Mouse (Mus musculus) urinary bladder, adult 18-20 months (tissue): Measurements from ENCODE around the gene Aaed1.
A peak's percentile ranks its signal among the peaks of the same experiment; 100 is the strongest.
"Not testable (repeated sequence)": the region's sequence is repeated elsewhere in the genome, so short reads cannot be mapped to it uniquely, and the experiment has no call there.

Experiments used
- DNase-seq, 2 experiments: peaks; one replicate each; pipeline ENCODE4 v3.0.0; 2022; ENCODE audit warnings: low spot score in 2 of 2, mixed read lengths in 2 of 2

Gene Aaed1

GRCm38 (mm10) chr13:64309036-64309435, 3.5 kb downstream of the Aaed1 start:
- no peak for DNase-seq

- no peak for DNase-seq
Measured at GRCm38 (mm10) chr13:64307508-64307907, 5.0 kb downstream of the Aaed1 start.

GRCm38 (mm10) chr13:64306078-64306477, 6.4 kb downstream of the Aaed1 start:
- DNase-seq: peak in 1 of 2 experiments; percentile 10

- no peak for DNase-seq
Measured at GRCm38 (mm10) chr13:64299069-64299468, 13.4 kb downstream of the Aaed1 start.

- DNase-seq: no peak
Measured at GRCm38 (mm10) chr13:64286791-64287190, 25.7 kb downstream of the Aaed1 start.

GRCm38 (mm10) chr13:64286321-64286720, 26.2 kb downstream of the Aaed1 start:
- DNase-seq: no peak

GRCm38 (mm10) chr13:64284676-64285075, 27.8 kb downstream of the Aaed1 start:
- no peak for DNase-seq

GRCm38 (mm10) chr13:64280940-64281339, 31.6 kb downstream of the Aaed1 start:
- no peak for DNase-seq

GRCm38 (mm10) chr13:64275754-64276127, 36.8 kb downstream of the Aaed1 start:
- no peak for DNase-seq

GRCm38 (mm10) chr13:64274879-64275753, 37.4 kb downstream of the Aaed1 start, which contains the start of gene Cdc14b:
TSS of gene Cdc14b (minus strand) at chr13:64275290.
- peak; percentile 64 to 71 for DNase-seq

- DNase-seq: peak in 1 of 2 experiments; percentile 42
Measured at GRCm38 (mm10) chr13:64273891-64274844, 38.3 kb downstream of the Aaed1 start.

- no peak for DNase-seq
Measured at GRCm38 (mm10) chr13:64273352-64273751, 39.2 kb downstream of the Aaed1 start.

GRCm38 (mm10) chr13:64268384-64268783, 44.1 kb downstream of the Aaed1 start:
- DNase-seq: no peak

- DNase-seq: no peak
Measured at GRCm38 (mm10) chr13:64267151-64267550, 45.4 kb downstream of the Aaed1 start.

- DNase-seq: no peak
Measured at GRCm38 (mm10) chr13:64264586-64264985, 47.9 kb downstream of the Aaed1 start.

GRCm38 (mm10) chr13:64259903-64260302, 52.6 kb downstream of the Aaed1 start:
- DNase-seq: no peak

GRCm38 (mm10) chr13:64258516-64258821, 54.0 kb downstream of the Aaed1 start:
- DNase-seq: no peak

GRCm38 (mm10) chr13:64257814-64258515, 54.5 kb downstream of the Aaed1 start:
- no peak for DNase-seq

GRCm38 (mm10) chr13:64257010-64257813, 55.3 kb downstream of the Aaed1 start:
- no peak for DNase-seq

GRCm38 (mm10) chr13:64254185-64254584, 58.3 kb downstream of the Aaed1 start:
- not testable (repeated sequence) for DNase-seq

- DNase-seq: no peak
Measured at GRCm38 (mm10) chr13:64253697-64254096, 58.8 kb downstream of the Aaed1 start.
